Mouse (Mus musculus) cerebellum, postnatal 36 days (tissue): ENCODE measurements at regions not wholly inside any gene's neighbourhood (a gene's known extent, or its start where the extent isn't known, plus 50 kb on each side); places are given as distances from the start of the nearest gene placed in this dataset.

ENCODE experiments used
- DNase-seq, 2 experiments: peaks; one replicate each; pipeline ENCODE4 v3.0.0; 2021 to 2022; ENCODE audit warnings: mixed read lengths in 2 of 2

DNA sequence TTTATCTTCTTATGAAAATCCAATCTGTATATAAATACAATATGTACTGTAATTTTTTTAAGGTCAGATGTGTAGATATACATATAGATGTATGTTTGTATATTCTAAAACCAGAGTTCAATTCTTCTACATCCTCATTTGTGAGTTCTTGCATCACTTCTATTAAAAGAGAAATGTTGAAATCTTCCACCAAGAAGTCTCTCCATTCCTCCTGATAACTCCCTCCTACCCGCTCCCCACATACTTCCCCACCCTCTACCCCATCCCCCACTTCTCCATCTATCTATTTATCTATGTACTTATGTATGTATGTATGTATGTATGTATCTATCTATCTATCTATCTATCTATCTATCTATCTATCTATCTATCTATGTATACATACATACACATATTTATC lies 285.3 kb downstream of the Lmo4 start:
- DNase-seq, result no peak

DNA sequence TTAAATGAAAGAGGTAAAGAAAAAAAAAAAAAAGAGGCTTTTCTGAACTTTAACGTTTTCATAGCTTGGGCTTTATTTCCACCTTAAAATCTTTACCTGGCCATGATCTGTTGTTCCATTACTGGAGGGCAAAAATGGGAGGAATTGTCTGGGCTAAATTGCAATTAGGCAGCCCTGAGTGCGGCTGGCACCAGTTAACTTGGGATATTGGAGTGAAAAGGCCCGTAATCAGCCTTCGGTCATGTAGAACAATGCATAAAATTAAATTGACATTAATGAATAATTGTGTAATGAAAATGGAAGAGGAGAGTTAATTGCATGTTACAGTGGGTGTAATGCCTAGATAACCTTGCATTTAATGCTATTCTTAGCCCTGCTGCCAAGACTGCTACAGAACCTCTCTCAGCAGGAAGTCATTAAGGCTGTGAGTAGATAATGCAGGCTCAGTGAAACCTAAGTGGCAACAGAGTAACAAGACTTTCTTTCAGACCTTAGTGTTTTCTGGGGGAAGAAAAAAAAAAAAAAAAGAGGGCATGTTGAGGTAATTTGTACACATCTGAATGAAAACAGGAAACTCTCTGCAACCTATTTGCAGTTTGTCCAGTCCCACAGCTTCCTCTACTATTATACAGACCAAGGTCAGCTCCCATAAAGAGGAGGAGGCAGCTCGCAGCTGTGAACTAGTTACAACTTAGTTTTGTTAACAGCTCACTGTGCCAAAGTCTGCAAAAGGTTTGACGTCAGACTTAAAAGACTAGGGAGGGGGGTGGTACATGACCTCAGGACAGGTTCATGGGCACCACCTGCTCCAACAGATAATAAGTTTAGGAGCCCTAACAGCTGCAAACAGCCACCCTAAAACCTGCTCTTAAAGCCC lies 290.4 kb downstream of the Lmo4 start:
- DNase-seq, result no peak

DNA sequence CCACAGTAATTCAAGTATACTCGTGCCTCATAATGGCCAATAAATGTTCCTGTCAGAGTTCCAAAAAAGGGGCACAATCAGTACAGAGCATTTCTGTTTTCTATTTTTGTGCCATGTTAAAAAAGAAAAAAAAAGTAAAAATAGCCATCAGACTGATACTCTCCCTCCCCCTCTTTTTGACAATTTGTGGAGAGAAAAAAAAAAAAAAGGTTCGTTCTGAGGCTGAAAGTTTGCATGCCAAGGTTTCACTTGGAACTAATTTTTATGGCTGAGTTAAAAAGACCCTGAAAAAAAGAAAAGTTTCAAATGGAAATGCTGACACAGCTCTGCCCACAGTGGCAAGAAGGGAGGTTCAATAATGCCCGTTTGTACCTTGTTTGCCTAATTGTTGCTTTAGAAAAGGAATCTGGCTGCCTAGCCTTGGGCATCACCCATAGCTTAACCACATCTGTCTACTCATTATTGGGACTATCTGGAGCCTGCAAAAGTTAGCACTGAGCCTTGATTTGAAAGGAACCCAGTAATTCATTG lies 291.9 kb downstream of the Lmo4 start:
- no peak for DNase-seq

DNA sequence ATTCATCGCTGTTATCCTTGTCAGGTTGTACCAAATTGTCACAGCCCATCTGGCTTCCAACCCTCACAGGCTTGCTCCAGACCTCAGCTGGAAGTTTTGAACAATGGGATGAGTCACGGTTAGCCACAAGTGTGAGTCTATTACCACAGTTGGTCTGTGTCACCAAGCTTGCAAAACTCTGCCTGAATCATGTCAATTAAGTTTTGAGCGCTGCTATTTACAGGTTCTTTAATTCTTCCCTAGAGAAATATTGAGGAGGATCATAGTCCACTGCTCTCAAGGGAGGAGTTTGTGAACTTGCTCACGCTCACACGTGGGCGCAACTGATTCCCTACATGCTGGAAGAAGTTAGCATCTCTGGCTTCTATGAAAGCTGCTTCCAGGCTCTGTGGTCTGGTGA lies 292.6 kb downstream of the Lmo4 start:
- DNase-seq, result no peak

DNA sequence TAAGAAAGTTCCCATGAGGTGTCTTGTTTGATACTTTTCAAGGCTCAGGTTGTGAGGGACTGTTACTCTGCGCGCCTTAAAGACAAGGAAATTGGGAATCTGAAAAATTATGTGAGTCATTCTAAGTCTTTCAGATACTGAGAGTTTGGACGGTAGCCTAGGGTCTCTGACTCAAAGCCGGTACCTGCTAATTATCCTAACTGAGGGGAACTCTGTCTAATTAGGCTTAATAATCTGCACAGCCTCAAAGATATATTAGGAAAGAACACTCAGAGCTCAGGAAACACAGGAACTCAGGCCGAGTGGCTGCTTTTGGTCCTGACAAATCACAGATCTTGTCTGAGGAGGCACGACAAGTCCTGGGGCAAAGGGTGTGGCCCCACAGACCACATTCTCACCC lies 295.7 kb downstream of the Lmo4 start:
- DNase-seq, result no peak

DNA sequence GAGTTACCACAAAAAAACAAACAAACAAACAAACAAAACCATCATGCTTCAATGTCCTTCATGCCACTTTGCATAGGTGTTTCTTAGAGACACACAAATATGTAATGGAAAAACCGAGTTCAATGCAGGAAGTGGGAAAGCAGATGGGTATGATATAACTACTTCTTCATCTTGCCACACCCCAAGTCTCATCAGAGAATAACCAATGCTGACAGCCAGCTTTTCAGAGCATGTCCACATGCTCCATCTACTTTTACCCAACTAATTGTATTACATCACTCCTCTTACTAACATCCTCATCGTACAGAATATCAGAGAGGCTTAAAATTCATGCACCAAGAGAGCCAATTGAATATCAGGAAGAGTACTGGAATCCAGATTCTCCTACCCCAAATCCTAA lies 301.6 kb downstream of the Lmo4 start:
- no peak for DNase-seq

DNA sequence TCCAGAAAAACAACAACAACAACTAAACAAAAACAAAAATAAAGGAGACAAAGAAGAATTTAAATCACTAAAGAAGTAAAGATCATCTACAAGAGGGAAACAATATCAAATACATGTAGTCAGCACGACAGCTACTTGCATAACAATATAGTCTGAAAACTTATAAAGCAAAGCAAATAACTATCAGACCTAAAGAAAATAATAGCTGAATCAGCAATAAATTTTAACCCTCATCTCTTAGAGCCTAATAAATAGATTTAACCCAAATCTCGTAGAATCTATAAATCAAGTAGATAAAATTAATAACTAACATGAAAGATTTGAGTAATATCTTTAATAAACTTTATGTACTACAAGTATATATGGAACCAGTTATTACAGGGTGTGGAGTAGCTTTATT lies 324.2 kb downstream of the Lmo4 start:
- no peak for DNase-seq

DNA sequence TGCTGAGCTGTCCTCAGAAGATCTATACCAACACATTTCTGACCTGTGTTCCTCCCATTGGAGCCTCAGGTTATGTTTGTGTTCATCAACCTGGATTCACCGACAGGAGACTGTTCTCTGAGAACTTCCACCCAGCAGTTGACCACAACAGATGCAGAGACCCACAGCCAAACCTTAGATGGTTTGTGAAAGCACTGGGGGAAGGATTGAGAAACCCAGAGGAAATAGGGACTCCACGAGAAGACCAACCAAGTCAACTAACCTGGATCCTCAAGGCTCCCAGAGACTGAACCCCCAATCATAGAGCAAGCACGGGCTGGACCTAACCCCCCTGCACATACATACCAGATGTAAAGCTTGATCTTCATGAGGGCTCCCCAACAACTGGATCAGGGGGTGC lies 331.1 kb downstream of the Lmo4 start:
- no peak for DNase-seq

DNA sequence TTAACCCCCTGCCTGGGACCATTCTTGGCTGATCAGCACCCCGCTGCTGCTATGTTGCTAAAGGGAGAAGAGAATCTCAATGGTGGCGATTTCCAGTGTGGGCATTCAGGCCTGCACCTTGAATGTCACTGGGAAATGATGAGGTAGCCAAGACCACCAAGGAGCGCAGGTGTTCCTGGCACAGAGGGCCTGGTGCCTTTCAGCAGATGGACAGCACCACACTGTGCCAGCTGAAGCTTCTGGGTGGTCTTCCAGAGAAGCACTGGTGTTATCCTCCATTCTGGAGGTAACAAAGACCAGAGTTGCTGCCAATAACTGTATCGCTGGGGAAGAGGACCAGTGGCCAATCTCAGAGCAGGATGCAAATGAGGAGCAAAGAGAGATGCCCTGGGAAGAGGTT lies 338.5 kb downstream of the Lmo4 start:
- DNase-seq, result no peak

DNA sequence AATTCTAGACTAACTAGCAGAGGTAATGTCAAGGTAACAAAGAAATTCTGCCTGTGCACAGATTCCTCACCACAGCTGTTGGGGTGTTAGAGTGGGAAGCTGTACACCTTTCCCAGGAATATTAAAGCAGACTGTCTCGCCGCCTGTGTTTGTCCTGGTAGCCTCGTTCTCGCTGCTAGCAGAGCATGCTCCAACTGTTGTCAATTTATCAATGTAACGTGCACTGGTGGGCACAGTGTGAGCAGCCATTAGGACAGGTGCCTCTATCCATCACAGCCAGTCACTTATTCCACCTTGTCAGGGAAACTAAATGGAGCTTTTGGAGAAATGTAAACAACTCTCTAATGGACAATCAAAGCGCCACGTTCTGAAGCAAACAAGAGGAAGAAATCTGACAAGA lies 339.4 kb downstream of the Lmo4 start:
- DNase-seq, result no peak

DNA sequence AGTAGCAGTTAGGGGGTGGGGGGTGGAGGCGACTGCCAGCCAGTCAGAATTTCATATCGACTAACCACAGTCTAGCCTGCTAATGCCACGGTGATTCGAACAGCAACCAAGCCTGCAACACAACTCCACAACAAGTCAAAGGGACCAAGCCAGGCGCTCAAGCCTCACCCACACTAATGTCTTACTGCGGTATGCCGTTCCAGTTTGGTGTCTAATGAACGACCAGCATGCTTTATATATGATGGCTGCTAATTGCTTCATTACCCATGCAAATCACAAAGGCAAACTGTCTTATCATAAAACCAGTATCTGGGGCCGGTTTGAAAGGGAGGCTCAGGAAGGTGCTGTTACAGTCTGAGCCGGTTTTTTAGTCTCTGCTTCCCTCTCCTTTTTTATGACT lies 340.5 kb downstream of the Lmo4 start:
- no peak for DNase-seq

DNA sequence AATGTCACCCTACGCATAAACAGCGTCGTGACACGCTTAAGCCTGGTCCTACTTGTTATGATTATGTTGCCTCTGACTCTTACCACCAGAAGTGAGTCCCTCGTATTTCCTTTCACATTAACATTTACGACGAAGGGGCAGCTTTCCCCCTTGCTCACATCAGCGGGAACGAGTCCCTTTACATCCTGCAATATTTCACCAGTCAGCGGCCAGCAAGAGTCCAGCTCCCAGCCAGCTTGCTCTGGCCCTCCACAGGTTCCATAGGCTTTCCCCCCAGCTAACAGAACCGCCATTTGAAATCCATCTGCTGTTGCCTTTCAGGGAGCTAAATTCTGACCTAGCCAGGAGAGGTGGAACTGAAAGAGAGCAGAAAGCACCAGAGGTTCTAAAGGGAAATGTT lies 342.5 kb downstream of the Lmo4 start:
- DNase-seq, result no peak

DNA sequence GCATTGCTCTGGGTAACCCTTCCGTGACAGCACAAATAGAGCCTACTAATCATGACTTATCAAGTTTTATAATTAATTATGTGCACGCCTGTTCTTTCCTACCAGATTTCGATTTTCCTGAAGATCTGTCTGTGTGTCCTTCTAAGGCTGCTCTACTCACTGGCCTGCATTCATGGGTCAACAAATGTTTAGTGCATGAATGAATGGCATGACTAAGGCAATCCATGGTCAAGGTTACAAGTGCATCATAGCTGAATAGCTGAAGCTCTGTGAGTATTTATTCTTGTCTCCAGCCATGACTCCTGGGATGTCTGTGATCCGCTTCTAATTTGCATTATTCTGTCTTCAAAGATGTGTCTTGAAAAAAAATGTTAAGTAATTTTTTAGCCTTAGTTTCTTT lies 343.2 kb downstream of the Lmo4 start:
- no peak for DNase-seq

DNA sequence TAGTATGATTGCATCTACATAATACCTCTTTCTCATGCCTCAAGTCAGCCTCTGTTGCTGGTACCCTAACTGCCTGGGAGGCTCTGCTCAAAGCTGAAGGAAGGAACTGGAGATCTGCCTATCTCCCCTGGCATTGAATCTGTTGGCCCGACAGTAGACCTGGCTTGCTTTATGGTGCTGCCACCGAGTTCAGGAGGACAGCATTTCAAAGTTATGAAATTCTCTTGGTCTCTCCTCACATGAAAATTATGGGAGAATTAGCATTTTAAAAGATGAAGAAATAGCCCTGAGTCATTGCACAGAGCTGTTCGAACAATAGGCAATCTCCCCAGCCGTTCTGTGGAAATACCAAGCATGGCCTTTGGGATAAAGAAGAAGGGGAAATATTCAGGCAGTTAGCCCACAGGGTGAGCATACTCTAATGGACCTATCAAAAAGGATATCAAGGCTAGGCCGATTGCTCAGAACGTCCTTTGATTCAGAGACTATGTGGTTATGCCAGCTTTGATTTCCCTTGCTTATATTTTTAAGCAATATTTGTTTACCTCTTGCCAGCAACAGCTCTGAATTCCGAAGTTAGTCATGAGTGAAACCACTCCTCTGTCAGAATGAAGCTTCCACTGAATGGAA lies 369.3 kb downstream of the Lmo4 start:
- no peak for DNase-seq

DNA sequence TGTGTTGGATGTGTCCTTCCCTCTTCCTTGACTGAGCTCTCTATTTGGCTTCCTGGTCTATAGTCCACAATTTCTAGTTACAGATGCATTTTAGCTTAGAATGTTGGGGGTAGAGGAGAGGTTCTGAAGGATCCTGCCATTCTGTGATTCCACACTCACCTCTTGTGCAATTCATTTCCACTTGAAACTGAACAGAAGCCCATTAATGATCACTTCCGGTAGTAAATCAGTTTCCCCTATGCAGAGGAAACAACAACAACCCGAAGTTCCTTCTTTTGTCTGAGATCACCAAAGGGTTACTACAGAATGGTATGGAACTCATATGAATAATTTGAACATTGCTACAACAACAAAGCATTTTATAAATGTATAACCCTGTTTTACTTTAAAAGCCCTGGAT lies 370.3 kb downstream of the Lmo4 start:
- no peak for DNase-seq

DNA sequence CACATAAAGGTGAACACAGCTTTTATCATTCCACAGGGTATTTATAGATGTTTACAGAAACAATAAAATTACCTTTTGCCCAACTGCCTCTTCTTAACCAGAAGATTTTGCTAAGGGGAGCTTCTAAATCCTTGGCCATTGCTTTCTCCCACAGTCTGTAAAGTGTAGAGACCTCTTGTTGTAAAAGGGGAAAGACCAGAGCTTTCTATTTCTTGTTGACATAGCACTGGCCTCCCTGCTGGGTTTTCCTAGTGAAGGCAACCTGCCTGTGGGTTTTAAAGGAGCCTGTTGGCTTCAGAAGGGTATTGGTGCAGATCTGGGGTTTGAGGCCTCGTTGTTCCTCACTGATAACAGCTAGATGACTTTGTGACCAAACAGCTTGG lies 381.6 kb downstream of the Lmo4 start:
- no peak for DNase-seq

DNA sequence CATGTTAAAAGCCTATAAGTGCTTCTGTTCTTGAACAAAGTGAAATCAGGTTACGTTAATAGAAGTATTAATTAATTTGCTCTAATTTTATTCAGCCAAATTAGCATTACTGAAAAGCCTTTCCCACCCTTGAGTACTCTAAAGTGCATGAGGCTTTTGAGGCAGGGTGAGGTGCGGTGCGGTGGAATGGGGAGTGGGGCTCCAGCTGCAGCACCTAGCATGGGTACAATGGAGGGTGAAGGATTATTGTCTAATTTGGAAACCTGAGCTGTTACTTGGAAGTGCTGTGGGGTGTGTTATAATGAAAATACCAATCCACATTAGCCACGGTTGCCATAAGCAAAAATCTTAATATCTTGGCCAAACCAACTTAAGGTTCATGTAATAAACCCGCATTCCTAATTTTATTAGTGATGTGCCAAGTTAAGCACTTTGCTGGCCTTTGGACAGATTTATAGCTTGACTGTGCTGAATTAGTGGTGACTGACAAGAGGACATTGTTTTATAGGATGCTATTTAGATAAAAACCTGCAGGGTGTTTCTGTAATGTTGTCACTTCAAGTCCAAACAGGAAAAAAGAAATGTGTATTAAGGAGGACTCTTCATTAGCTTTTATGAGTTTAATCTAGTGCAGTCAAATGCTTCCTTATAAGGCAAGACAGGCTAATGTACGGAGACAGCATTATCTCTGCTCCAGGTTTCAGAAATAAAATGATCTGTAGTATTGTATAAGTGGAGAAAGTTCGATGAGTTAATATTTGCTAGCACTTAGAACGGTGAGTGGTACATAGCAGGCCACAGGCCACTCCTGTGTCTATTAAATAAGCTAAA lies 382.2 kb downstream of the Lmo4 start:
- DNase-seq, result no peak

DNA sequence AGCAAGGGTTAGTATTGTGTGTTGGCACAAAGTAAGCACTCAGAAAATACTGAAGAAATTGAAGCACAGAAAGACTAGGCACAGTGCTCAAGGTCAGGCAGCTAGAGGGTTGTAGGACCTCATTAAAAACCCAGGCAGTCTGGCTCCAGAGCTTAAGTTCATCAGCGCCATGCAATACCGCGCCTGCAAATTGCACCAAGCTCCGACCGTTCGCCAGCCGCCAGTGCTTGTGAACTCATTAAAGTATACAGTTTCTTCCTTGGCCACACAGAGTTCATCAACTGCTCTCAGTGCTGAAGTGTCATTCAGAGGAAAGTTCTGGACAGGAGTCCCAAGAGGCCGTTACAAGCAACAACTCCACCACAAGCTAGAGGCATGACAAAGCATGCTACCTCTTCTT lies 397.5 kb downstream of the Lmo4 start:
- no peak for DNase-seq

DNA sequence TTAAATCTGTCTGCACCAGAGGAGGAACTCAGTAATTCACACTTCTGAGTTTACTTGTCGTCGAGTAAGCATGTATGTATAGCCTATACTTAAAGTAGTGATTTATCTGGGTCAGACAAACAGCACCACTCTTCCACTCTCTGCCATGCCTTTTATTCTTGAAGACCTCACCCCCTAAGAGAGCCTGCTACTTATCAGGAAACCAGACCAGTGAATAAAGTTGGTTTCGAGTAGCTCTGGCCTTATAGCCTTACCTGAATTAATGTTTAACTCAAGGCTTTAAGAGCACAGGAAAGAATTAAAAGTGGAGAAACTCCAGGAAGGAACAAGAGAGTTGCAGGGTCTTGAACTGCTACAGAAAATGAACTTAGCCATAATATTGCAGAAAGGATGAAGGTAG lies 398.1 kb downstream of the Lmo4 start:
- DNase-seq, result no peak

DNA sequence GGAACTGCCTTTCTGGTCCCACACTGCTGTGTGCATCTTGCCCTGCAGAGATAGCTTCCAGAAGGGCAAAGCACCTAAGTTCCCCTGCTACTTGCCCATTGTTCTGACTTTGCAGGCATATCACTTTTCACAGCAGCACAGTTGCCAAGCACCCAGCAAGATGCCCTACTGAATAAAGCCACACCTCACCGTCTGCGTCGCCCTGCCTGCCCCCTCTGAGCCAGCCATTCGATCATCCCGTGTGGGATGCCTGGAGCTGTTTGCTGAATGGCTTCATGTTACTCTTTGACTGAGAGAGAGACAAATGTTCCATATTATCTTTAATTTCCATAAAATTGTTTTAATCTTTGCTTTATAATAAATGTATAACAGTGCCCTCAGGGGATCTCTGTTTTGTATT lies 407.2 kb downstream of the Lmo4 start:
- no peak for DNase-seq

DNA sequence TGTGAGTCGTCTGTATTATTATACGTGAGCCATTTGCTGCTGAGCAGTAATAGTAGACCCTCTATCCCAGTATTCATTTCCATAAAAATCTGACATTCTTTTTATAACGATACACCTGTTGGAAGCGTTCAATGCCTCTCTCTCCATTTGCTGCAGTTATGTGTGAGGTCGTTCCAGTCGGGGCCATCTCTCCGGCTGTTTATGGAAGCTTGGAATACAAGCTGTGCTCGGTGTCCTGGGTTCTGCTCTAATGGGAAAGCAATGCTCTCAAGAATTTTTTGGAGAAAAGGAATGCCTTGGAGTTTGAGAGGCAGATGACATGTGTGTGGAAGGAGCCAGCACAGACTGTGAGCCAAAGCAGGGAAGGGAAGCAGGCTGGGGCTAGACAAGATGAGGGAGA lies 414.1 kb downstream of the Lmo4 start:
- no peak for DNase-seq

DNA sequence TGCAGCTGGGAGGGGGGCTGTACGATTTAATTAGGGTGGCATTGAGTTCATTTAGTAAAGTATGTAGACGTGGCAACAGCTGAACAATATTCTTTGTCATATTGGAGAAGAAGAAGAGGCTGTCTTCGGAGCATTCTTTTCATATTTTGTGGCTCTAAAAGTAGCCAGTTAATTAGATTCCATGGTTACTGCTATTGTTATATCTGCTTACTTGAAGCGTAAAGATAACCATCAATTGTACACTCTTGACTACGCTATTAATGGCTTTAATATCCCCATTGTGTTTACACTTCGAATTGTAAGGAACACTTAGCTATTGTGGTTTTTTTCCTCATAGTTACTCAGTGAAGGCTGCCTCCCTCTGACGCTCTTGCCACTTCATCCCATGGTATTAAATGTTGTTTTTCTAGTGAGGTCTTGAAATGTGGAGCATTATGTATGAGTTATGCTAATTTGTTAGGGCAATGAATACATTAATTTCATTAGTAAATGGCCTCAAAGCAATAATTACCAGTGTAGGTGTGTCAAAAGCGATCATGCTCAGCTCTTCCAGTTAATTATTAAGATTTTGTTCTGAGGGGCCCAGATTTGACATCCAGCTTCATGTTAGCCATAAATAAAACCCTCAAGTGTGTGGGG lies 415.0 kb downstream of the Lmo4 start:
- no peak for DNase-seq

DNA sequence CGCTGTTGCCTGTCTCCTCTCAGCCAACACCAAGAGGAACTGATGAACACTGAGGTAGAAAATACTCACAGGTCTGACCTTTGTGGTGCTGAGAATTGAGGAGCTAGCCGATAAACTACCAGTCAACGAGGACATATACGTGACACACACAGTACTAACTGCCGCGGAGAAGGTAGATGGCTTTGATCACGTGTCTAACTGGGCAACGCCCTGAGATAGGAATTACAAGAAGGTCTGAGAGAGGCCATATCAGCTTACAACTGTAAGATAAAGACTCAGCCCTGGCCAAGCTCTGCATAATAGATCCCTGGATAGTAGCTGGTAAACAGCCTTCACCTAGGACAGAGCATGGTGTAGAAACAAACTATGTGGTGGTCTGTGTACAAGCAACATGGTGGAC lies 418.1 kb downstream of the Lmo4 start:
- no peak for DNase-seq
